ENCODE assay signal across 8 mouse cellular contexts in the genomic region with DNA sequence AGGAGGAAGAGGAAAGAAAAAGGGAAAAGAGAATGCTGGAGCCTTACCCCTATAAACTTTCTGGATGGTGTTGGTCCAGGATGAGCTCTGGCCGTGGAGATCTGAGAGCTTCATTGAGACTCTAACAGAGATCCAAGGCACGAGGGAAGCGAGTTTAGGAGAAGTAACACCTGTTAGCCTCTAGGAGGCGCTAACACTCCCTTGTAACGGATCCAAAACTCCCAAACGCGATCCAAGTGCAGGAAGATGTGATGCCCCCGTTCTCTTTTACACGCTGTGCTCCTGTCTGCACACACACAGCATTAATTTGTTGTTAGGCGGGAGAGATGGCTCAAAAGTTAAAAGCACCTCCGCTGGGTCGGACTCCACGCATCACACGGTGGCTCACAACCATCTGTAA. TPM values are rescaled to one million over a fixed set of nuclear protein-coding genes. Genes with fewer than 3 reads are reported as not detected.
DNase-seq lines count a peak whose midpoint lies in the region; ATAC-seq and TF ChIP-seq lines count a peak whose summit lies in the region.

No protein-coding gene starts in this region.

- no peak for TF ChIP-seq POLR2A in thymus, adult 2 months (IDR thresholded peaks at IDR 0.05; ENCODE audit: control insufficient read depth, extremely low read depth, insufficient read depth, low read length, poor library complexity)
- TF ChIP-seq POLR2A in lung, adult 2 months (IDR thresholded peaks at IDR 0.05; ENCODE audit: borderline replicate concordance, extremely low read depth, low read depth, low read length), result no peak

- H3K27ac ChIP-seq in thymus, adult 2 months (ENCODE audit: control insufficient read depth, insufficient read depth, low read length), result no peak overlapping the region
- H3K27ac ChIP-seq in heart, embryonic 13.5 days (replicated peaks), result no peak overlapping the region

- peak; percentile 49; the same call in 1 of the 2 replicates for TF ChIP-seq CTCF in thymus, adult 2 months (IDR thresholded peaks at IDR 0.05; ENCODE audit: borderline replicate concordance, control insufficient read depth, extremely low read depth, insufficient read depth, low read length, poor library complexity)
- peak; percentile 54 for TF ChIP-seq CTCF in lung, adult 2 months (IDR thresholded peaks at IDR 0.05; ENCODE audit: insufficient read depth, low read length)

- 0 out of 2 replicates have a peak, but pooled peaks cover 2% of the 10 kb centered on the region for H3K9me3 ChIP-seq in heart, embryonic 13.5 days

- peak overlapping the region; percentile 56 for H3K4me2 ChIP-seq in heart, embryonic 13.5 days

- WGBS in thymus, adult 2 months, result 31% methylated on average over 14 of the region's 14 CpGs
- 12% methylated on average over 14 of the region's 14 CpGs for WGBS in heart, embryonic 13.5 days
- 14% methylated on average over 14 of the region's 14 CpGs for WGBS in lung, adult 2 months

- no peak overlapping the region for H3K9ac ChIP-seq in heart, embryonic 13.5 days

- ATAC-seq in heart, embryonic 13.5 days (ENCODE audit: extremely low read depth, insufficient number of reproducible peaks, low FRiP score, low TSS enrichment), result no peak

- H3K4me1 ChIP-seq in thymus, adult 2 months (replicated peaks; ENCODE audit: control insufficient read depth, insufficient read depth, low read length), result no peaks in the 10 kb centered on the region
- 0 out of 2 replicates have a peak, but pooled peaks cover 3% of the 10 kb centered on the region for H3K4me1 ChIP-seq in heart, embryonic 13.5 days
- H3K4me1 ChIP-seq in lung, adult 2 months (ENCODE audit: control insufficient read depth, insufficient read depth, low read length), result no peaks in the 10 kb centered on the region

- DNase-seq in thymus, adult 2 months, result no peak
- no peak for DNase-seq in thymus, postnatal 25 days
- peak; percentile 9 for DNase-seq in cerebellum, adult 9-11 months
- DNase-seq in lung, adult 2 months, result no peak
- peak; percentile 68 for DNase-seq in retina, postnatal 1 day
- no peak for DNase-seq in urinary bladder, adult 2 months (ENCODE audit: low spot score)
- no peak for DNase-seq in gastrocnemius, postnatal 25 days

- H3K36me3 ChIP-seq in thymus, adult 2 months (ENCODE audit: control insufficient read depth, insufficient read depth, low read length), result no peaks in the 10 kb centered on the region
- no peaks in the 10 kb centered on the region for H3K36me3 ChIP-seq in heart, embryonic 13.5 days

- H3K27me3 ChIP-seq in thymus, adult 2 months (ENCODE audit: control insufficient read depth, insufficient read depth, low read length), result no peaks in the 10 kb centered on the region
- no peaks in the 10 kb centered on the region for H3K27me3 ChIP-seq in heart, embryonic 13.5 days (replicated peaks)

- H3K4me3 ChIP-seq in thymus, adult 2 months (ENCODE audit: control insufficient read depth, insufficient read depth, low read length), result no peak overlapping the region
- peak overlapping the region; percentile 18; the same call in 1 of the 2 replicates for H3K4me3 ChIP-seq in heart, embryonic 13.5 days
- no peak overlapping the region for H3K4me3 ChIP-seq in lung, adult 2 months (replicated peaks; ENCODE audit: extremely low read depth, low read depth, low read length)

RNA-seq across cellular contexts. Expression of gene Rasl11a, which starts 46.3 kb away (rescaled TPM):
- polyA plus RNA-seq in thymus, adult 2 months (2012; rRNA removed), result 2.5 and 3.2 TPM in 2 replicates
- 8.1 and 10.7 TPM in 2 replicates for polyA plus RNA-seq in heart, embryonic 13.5 days (2015; fragmentation: Nextera tagmentation; extraction: Ambion mirVana)
- polyA plus RNA-seq in lung, adult 2 months (2012; rRNA removed), result 20.5 and 26.7 TPM in 2 replicates
- polyA plus RNA-seq in urinary bladder, adult 2 months (2012; rRNA removed), result 15.1 and 24.8 TPM in 2 replicates
- total RNA-seq in gastrocnemius, postnatal 25 days (2021), result 1 to 10 TPM; 1.2 to 1.9 TPM

RNA-seq across cellular contexts. Expression of gene Gtf3a, which starts 57.3 kb away (rescaled TPM):
- 85.9 and 108 TPM in 2 replicates for polyA plus RNA-seq in thymus, adult 2 months (2012; rRNA removed)
- polyA plus RNA-seq in heart, embryonic 13.5 days (2015; fragmentation: Nextera tagmentation; extraction: Ambion mirVana), result 79.2 and 84.9 TPM in 2 replicates
- polyA plus RNA-seq in lung, adult 2 months (2012; rRNA removed), result 35.2 and 52.8 TPM in 2 replicates
- polyA plus RNA-seq in urinary bladder, adult 2 months (2012; rRNA removed), result 55.9 and 60.5 TPM in 2 replicates
- 10 to 100 TPM; 23.6 to 25.3 TPM for total RNA-seq in gastrocnemius, postnatal 25 days (2021)

RNA-seq across cellular contexts. Expression of gene Rpl21, which starts 58.4 kb away (rescaled TPM):
- polyA plus RNA-seq in thymus, adult 2 months (2012; rRNA removed), result 58.2 and 60.9 TPM in 2 replicates
- 348 and 372 TPM in 2 replicates for polyA plus RNA-seq in heart, embryonic 13.5 days (2015; fragmentation: Nextera tagmentation; extraction: Ambion mirVana)
- polyA plus RNA-seq in lung, adult 2 months (2012; rRNA removed), result 43.4 and 72.0 TPM in 2 replicates
- polyA plus RNA-seq in urinary bladder, adult 2 months (2012; rRNA removed), result 587 and 829 TPM in 2 replicates
- total RNA-seq in gastrocnemius, postnatal 25 days (2021), result 100 to 1,000 TPM; 103 to 126 TPM

Comparison
In these comparisons a context has a peak if more than half of its experiments do, and no peak if none do; other contexts are left out.
1. DNase-seq: peak in cerebellum, adult 9-11 months (single experiment) and retina, postnatal 1 day (single experiment); none in thymus, adult 2 months (single experiment), thymus, postnatal 25 days (single experiment), lung, adult 2 months (single experiment), urinary bladder, adult 2 months (single experiment) and gastrocnemius, postnatal 25 days (single experiment).